Mouse (Mus musculus): Measurements from ENCODE around the gene Rbm17.

DNA sequence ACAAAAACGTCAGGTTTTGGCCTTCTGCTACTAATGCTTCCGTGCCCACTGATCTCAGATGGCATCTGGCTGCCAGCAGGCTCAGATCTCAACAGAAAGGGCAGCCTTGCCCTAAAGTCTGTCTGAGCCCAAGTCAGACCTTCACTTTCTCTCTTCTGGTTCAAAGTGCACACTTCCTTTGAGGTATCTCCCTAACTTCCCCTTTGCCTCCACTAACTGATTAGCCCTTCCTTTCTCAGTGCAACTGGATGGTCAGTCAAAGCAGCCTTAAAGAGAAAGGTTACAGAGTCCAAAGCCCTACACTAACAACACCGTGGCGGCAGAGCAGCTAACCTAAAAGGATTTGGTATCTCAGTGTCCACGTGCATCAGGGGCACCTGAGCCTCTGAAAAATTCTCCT lies 59.6 kb downstream of the Rbm17 start:
- TF ChIP-seq CTCF (IDR thresholded peaks at IDR 0.05; ENCODE audit: low read depth, low read length) (no peak), EP300 (IDR thresholded peaks at IDR 0.05; ENCODE audit: insufficient read depth, low read depth, low read length) (no peak), POLR2A (IDR thresholded peaks at IDR 0.05; ENCODE audit: insufficient read depth, low read length) (no peak)
